Mouse (Mus musculus) thymus, adult 2 months (tissue): ENCODE data around the gene Pold3. TPM values are rescaled to one million over a fixed set of nuclear protein-coding genes. Genes with fewer than 3 reads are reported as not detected.

Source experiments
- DNase-seq: peaks from one replicate; pipeline ENCODE4 v3.0.0; 2021
- H3K27ac ChIP-seq: fragments of 200-500 bp; 2 replicates; pipeline ENCODE4 v1.5.1; 2012; ENCODE audit warnings: low read length, control low read depth; ENCODE audit not compliant: control insufficient read depth, insufficient read depth
- H3K27me3 ChIP-seq: fragments of 200-500 bp; 2 replicates; pipeline ENCODE4 v1.6.1; 2012; ENCODE audit warnings: mild to moderate bottlenecking, low read length, moderate library complexity, mixed read lengths; ENCODE audit not compliant: control insufficient read depth, insufficient read depth
- H3K36me3 ChIP-seq: fragments of 200-500 bp; 2 replicates; pipeline ENCODE4 v1.6.1; 2012; ENCODE audit warnings: mild to moderate bottlenecking, low read length, moderate library complexity; ENCODE audit not compliant: control insufficient read depth, insufficient read depth
- H3K4me1 ChIP-seq: fragments of 200-500 bp; replicated peaks from 2 replicates; pipeline ENCODE4 v1.6.1; 2012; ENCODE audit warnings: low read length; ENCODE audit not compliant: control insufficient read depth, insufficient read depth
- H3K4me3 ChIP-seq: fragments of 200-500 bp; 2 replicates; pipeline ENCODE4 v1.5.1; 2012; ENCODE audit warnings: mild to moderate bottlenecking, low read length, control low read depth, moderate library complexity; ENCODE audit not compliant: control insufficient read depth, insufficient read depth
- CTCF ChIP-seq: fragments of 200-500 bp; IDR thresholded peaks from 2 replicates; pipeline ENCODE4 v1.5.1; 2012; ENCODE audit warnings: mild to moderate bottlenecking, control low read depth, low read length, moderate library complexity, borderline replicate concordance; ENCODE audit not compliant: control insufficient read depth, poor library complexity, insufficient read depth; ENCODE audit errors: extremely low read depth
- POLR2A ChIP-seq: fragments of 200-500 bp; IDR thresholded peaks from 2 replicates; pipeline ENCODE4 v1.6.1; 2012; ENCODE audit warnings: mild to moderate bottlenecking, low read length, control low read depth, moderate library complexity; ENCODE audit not compliant: control insufficient read depth, poor library complexity, insufficient read depth; ENCODE audit errors: extremely low read depth
- WGBS: fragments of 180-500 bp; shearing (Covaris S2); methylation state at CpG from one replicate; pipeline ENCODE4 v1.1.7; 2018; 5-methylcytosine and 5-hydroxymethylcytosine counted together
- polyA plus RNA-seq: library from polyadenylated mRNA; depleted of rRNA; stranded (reverse); fragments of >200 nt; gene quantifications from 2 replicates; pipeline ENCODE4 v1.2.3, GENCODE M21; 2012

The Pold3 gene
- polyA plus RNA-seq, 1 experiment = 21.4 TPM

GRCm38 (mm10) chr7:100157669-100158068, 36.3 kb upstream of the Pold3 start:
- no peak for TF ChIP-seq CTCF
- no peak for TF ChIP-seq POLR2A
- H3K36me3 ChIP-seq = no peaks in the 10 kb centered on the region
- peaks cover 5% of the 10 kb centered on the region for H3K4me1 ChIP-seq
- no peak for DNase-seq
- no peak overlapping the region for H3K4me3 ChIP-seq
- no peak overlapping the region for H3K27ac ChIP-seq
- no peaks in the 10 kb centered on the region for H3K27me3 ChIP-seq
- WGBS = 59% methylated on average over 4 of the region's 4 CpGs

- Histone ChIP-seq H3K27me3 (no peaks in the 10 kb centered on the region), H3K4me1 (no peaks in the 10 kb centered on the region), H3K27ac (no peak overlapping the region), H3K4me3 (no peak overlapping the region), H3K36me3 (no peaks in the 10 kb centered on the region)
- TF ChIP-seq POLR2A = no peak
- no peak for TF ChIP-seq CTCF
- 91% methylated on average over 11 of the region's 11 CpGs for WGBS
- no peak for DNase-seq
Measured at GRCm38 (mm10) chr7:100150626-100151025, 29.3 kb upstream of the Pold3 start.

- H3K27ac ChIP-seq = no peak overlapping the region
- no peaks in the 10 kb centered on the region for H3K27me3 ChIP-seq
- DNase-seq = no peak
- no peak overlapping the region for H3K4me3 ChIP-seq
- 84% methylated on average over 10 of the region's 10 CpGs for WGBS
- no peaks in the 10 kb centered on the region for H3K36me3 ChIP-seq
- no peaks in the 10 kb centered on the region for H3K4me1 ChIP-seq
- TF ChIP-seq POLR2A = no peak
- no peak for TF ChIP-seq CTCF
Measured at GRCm38 (mm10) chr7:100150086-100150485, 28.7 kb upstream of the Pold3 start.

GRCm38 (mm10) chr7:100148586-100148985, 27.2 kb upstream of the Pold3 start:
- H3K27me3 ChIP-seq = no peaks in the 10 kb centered on the region
- 96% methylated on average over 4 of the region's 4 CpGs for WGBS
- H3K36me3 ChIP-seq = no peaks in the 10 kb centered on the region
- H3K27ac ChIP-seq = no peak overlapping the region
- no peaks in the 10 kb centered on the region for H3K4me1 ChIP-seq
- DNase-seq = no peak
- TF ChIP-seq POLR2A (no peak), CTCF (no peak)
- no peak overlapping the region for H3K4me3 ChIP-seq

GRCm38 (mm10) chr7:100140591-100140990, 19.2 kb upstream of the Pold3 start:
- Histone ChIP-seq H3K4me1 (no peaks in the 10 kb centered on the region), H3K27ac (no peak overlapping the region), H3K27me3 (no peaks in the 10 kb centered on the region), H3K36me3 (no peaks in the 10 kb centered on the region), H3K4me3 (no peak overlapping the region)
- TF ChIP-seq CTCF (no peak), POLR2A (no peak)
- DNase-seq = no peak
- 87% methylated on average over 1 of the region's 1 CpGs for WGBS

- DNase-seq = no peak
- over 99% methylated on average over 4 of the region's 4 CpGs for WGBS
- TF ChIP-seq CTCF (no peak), POLR2A (no peak)
- Histone ChIP-seq H3K36me3 (no peaks in the 10 kb centered on the region), H3K4me3 (no peak overlapping the region), H3K27ac (no peak overlapping the region), H3K27me3 (no peaks in the 10 kb centered on the region), H3K4me1 (no peaks in the 10 kb centered on the region)
Measured at GRCm38 (mm10) chr7:100138075-100138474, 16.7 kb upstream of the Pold3 start.

- H3K4me1 ChIP-seq = no peaks in the 10 kb centered on the region
- DNase-seq = no peak
- TF ChIP-seq POLR2A (no peak), CTCF (no peak)
- H3K36me3 ChIP-seq = no peaks in the 10 kb centered on the region
- H3K27me3 ChIP-seq = no peaks in the 10 kb centered on the region
- H3K4me3 ChIP-seq = no peak overlapping the region
- 70% methylated on average over 9 of the region's 9 CpGs for WGBS
- H3K27ac ChIP-seq = no peak overlapping the region
Measured at GRCm38 (mm10) chr7:100137038-100137437, 15.7 kb upstream of the Pold3 start.
